Mouse (Mus musculus) stomach, postnatal 0 days (tissue): ENCODE measurements around the gene Gm8332.

Experiments used
- CTCF ChIP-seq: IDR thresholded peaks from 2 replicates; pipeline ENCODE4 v1.5.1; 2016; ENCODE audit warnings: antibody characterized with exemption, low read depth, mild to moderate bottlenecking, moderate library complexity
- EP300 ChIP-seq: optimal IDR thresholded peaks from 2 replicates; pipeline ENCODE3; 2016; ENCODE audit warnings: antibody characterized with exemption

GRCm38 (mm10) chr12:88257241-88257640, 7.3 kb upstream of the Gm8332 start:
- no peak for TF ChIP-seq EP300
- TF ChIP-seq CTCF: no peak
